Mouse (Mus musculus): ENCODE measurements around the gene Kcnq2.

The Kcnq2 gene

GRCm38 (mm10) chr2:181041941-181042340 is 93.2 kb downstream of the Kcnq2 start:
- DNase-seq (ENCODE audit: inconsistent ontology term) = no peak

- no peak for DNase-seq (ENCODE audit: inconsistent ontology term)
Observed at GRCm38 (mm10) chr2:181039356-181039680, 95.8 kb downstream of the Kcnq2 start.

GRCm38 (mm10) chr2:181038644-181039355 is 96.3 kb downstream of the Kcnq2 start:
- DNase-seq (ENCODE audit: inconsistent ontology term) = peak; percentile 48

- DNase-seq (ENCODE audit: inconsistent ontology term) = no peak
Observed at GRCm38 (mm10) chr2:181036561-181036960, 98.5 kb downstream of the Kcnq2 start.

GRCm38 (mm10) chr2:181035186-181035585 is 99.9 kb downstream of the Kcnq2 start:
- no peak for DNase-seq (ENCODE audit: inconsistent ontology term)

GRCm38 (mm10) chr2:181033310-181033709 is 101.8 kb downstream of the Kcnq2 start:
- no peak for DNase-seq (ENCODE audit: inconsistent ontology term)

- peak; percentile 54 for DNase-seq (ENCODE audit: inconsistent ontology term)
Observed at GRCm38 (mm10) chr2:181032407-181032806, 102.7 kb downstream of the Kcnq2 start.

GRCm38 (mm10) chr2:181031406-181031934 is 103.6 kb downstream of the Kcnq2 start:
- no peak for DNase-seq (ENCODE audit: inconsistent ontology term)
